Comparison of ENCODE assay signal across 12 mouse cellular contexts in the genomic region with DNA sequence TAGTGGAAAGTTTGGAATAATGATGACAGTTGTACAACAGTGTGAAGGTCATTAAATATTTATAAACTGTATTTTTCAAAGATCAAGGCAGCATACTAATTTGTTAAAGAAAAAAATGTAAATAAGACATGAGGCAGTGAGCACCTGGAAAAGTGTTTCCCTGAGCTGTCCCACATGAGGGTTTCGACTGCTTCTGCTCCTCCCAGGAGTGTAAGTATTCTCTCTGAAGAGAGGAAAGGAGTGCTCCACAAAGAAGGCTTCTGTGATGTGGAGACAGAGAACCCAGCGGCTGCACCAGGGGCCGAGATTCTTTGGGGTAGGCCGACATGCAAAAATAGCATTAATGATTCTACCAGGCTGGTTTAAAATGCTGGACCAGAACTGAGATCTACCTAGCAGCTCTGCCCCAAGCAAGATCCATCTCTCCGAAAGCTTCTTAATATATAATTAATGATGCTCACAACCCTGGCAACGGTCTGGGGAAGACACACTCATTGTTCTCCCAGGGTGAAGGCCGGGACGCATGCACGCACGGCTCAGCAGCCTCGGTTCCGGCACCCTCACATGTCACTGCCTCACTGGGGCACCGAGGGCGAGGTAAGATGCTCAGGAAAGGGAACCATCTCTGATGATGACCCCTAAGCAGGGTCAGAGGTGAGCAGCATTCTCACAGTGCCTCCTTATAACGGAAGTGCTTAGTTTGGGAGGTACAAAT.
A peak's percentile ranks its signal among the peaks of the same experiment; 100 is the strongest.
DNase-seq lines count a peak whose midpoint lies in the region; ATAC-seq and TF ChIP-seq lines count a peak whose summit lies in the region.
"Had no signal": no experiment of that assay in that cellular context is flagged by ENCODE, and none has a peak within 500 bp of the region (broad histone marks: within the 10 kb centered on the region; RNA-seq: fewer than 3 reads in every experiment).

No protein-coding gene starts in this region.

- H3K27ac ChIP-seq in hindbrain, embryonic 12.5 days, result peak overlapping the region; percentile 41
- H3K27ac ChIP-seq in hindbrain, postnatal 0 days, result no peak overlapping the region; the same call in 1 of the 2 replicates
- no peak overlapping the region; the same call in 1 of the 2 replicates for H3K27ac ChIP-seq in forebrain, embryonic 16.5 days (ENCODE audit: low read length)
- peak overlapping the region; percentile 60 for H3K27ac ChIP-seq in midbrain, embryonic 15.5 days
- H3K27ac ChIP-seq: macrophage had no signal

- TF ChIP-seq POLR2A in brain, embryonic 14.5 days (IDR thresholded peaks at IDR 0.05; ENCODE audit: borderline replicate concordance, extremely low read depth, insufficient read depth, insufficient read length, poor library complexity, severe bottlenecking), result no peak

- no peaks in the 10 kb centered on the region for H3K27me3 ChIP-seq in hindbrain, embryonic 12.5 days
- no peaks in the 10 kb centered on the region for H3K27me3 ChIP-seq in hindbrain, postnatal 0 days (ENCODE audit: insufficient read depth, low read length)
- H3K27me3 ChIP-seq in forebrain, embryonic 16.5 days (replicated peaks; ENCODE audit: control insufficient read depth, insufficient read depth, low read length), result no peaks in the 10 kb centered on the region
- H3K27me3 ChIP-seq in midbrain, embryonic 15.5 days (replicated peaks), result no peaks in the 10 kb centered on the region

- no peak overlapping the region for H3K4me2 ChIP-seq in hindbrain, embryonic 12.5 days (replicated peaks)
- no peak overlapping the region for H3K4me2 ChIP-seq in hindbrain, postnatal 0 days (ENCODE audit: low read depth, low read length)
- no peak overlapping the region for H3K4me2 ChIP-seq in forebrain, embryonic 16.5 days (ENCODE audit: low read length)
- H3K4me2 ChIP-seq in midbrain, embryonic 15.5 days, result no peak overlapping the region

- no peak for ATAC-seq in hindbrain, embryonic 12.5 days (ENCODE audit: low FRiP score)
- ATAC-seq in hindbrain, postnatal 0 days, result no peak
- ATAC-seq in forebrain, embryonic 16.5 days, result 0 out of 2 replicates have a peak, but pooled peaks have one; percentile 9
- peak; percentile 59 for ATAC-seq in midbrain, embryonic 15.5 days (replicated peaks)

- H3K4me3 ChIP-seq in hindbrain, embryonic 12.5 days, result no peak overlapping the region
- no peak overlapping the region for H3K4me3 ChIP-seq in hindbrain, postnatal 0 days (ENCODE audit: low read length)
- no peak overlapping the region for H3K4me3 ChIP-seq in forebrain, embryonic 16.5 days (replicated peaks; ENCODE audit: low read length)
- no peak overlapping the region for H3K4me3 ChIP-seq in midbrain, embryonic 15.5 days

- H3K36me3 ChIP-seq in hindbrain, embryonic 12.5 days, result peaks cover 19% of the 10 kb centered on the region
- H3K36me3 ChIP-seq in hindbrain, postnatal 0 days (ENCODE audit: insufficient read depth, low read length), result 0 out of 2 replicates have a peak, but pooled peaks cover 8% of the 10 kb centered on the region
- no peaks in the 10 kb centered on the region for H3K36me3 ChIP-seq in forebrain, embryonic 16.5 days (ENCODE audit: control insufficient read depth, insufficient read depth)
- peaks cover 3% of the 10 kb centered on the region; the same call in 1 of the 2 replicates for H3K36me3 ChIP-seq in midbrain, embryonic 15.5 days (replicated peaks)

- no peaks in the 10 kb centered on the region for H3K9me3 ChIP-seq in hindbrain, embryonic 12.5 days (replicated peaks)
- H3K9me3 ChIP-seq in hindbrain, postnatal 0 days (ENCODE audit: low read length), result no peaks in the 10 kb centered on the region
- H3K9me3 ChIP-seq in forebrain, embryonic 16.5 days (ENCODE audit: control insufficient read depth, low read length), result no peaks in the 10 kb centered on the region
- H3K9me3 ChIP-seq in midbrain, embryonic 15.5 days, result no peaks in the 10 kb centered on the region

- WGBS in hindbrain, embryonic 12.5 days, result 72% methylated on average over 15 of the region's 15 CpGs
- 63% methylated on average over 15 of the region's 15 CpGs for WGBS in hindbrain, postnatal 0 days
- WGBS in forebrain, embryonic 16.5 days, result 63% methylated on average over 15 of the region's 15 CpGs
- WGBS in midbrain, embryonic 15.5 days, result 65% methylated on average over 15 of the region's 15 CpGs

- TF ChIP-seq CTCF in hindbrain, postnatal 0 days (IDR thresholded peaks at IDR 0.05; ENCODE audit: low read depth), result no peak
- no peak for TF ChIP-seq CTCF in brain, embryonic 14.5 days (IDR thresholded peaks at IDR 0.05; ENCODE audit: borderline replicate concordance, extremely low read depth, insufficient read depth, insufficient read length)

- peaks cover 15% of the 10 kb centered on the region for H3K4me1 ChIP-seq in hindbrain, embryonic 12.5 days
- H3K4me1 ChIP-seq in hindbrain, postnatal 0 days (ENCODE audit: insufficient read depth, low read length), result peaks cover under 1% of the 10 kb centered on the region; the same call in 1 of the 2 replicates
- H3K4me1 ChIP-seq in forebrain, embryonic 16.5 days (replicated peaks; ENCODE audit: control insufficient read depth, insufficient read depth, low read length), result peaks cover 17% of the 10 kb centered on the region
- H3K4me1 ChIP-seq in midbrain, embryonic 15.5 days, result peaks cover 18% of the 10 kb centered on the region

- DNase-seq in hindbrain, postnatal 0 days (ENCODE audit: low spot score), result no peak
- peak; percentile 15 for DNase-seq in brain, embryonic 14.5 days (ENCODE audit: low read depth)
- no peak for DNase-seq in adrenal gland, adult (ENCODE audit: inconsistent age in 2 of 2, low spot score in 1 of 2)
- no peak for DNase-seq in gastrocnemius, adult 18-20 months (ENCODE audit: low spot score)
- DNase-seq in heart, adult 8-10 months (ENCODE audit: low spot score), result no peak
- DNase-seq: lung, adult 18-20 months; right cerebral cortex, postnatal 4 days; thymus, adult 18-20 months had no signal

- H3K9ac ChIP-seq in hindbrain, embryonic 12.5 days, result no peak overlapping the region
- no peak overlapping the region for H3K9ac ChIP-seq in hindbrain, postnatal 0 days (replicated peaks; ENCODE audit: low read length)
- H3K9ac ChIP-seq in forebrain, embryonic 16.5 days (replicated peaks; ENCODE audit: low read depth, low read length), result no peak overlapping the region
- H3K9ac ChIP-seq in midbrain, embryonic 15.5 days, result no peak overlapping the region

Comparison
In these comparisons a context has a peak if more than half of its experiments do, and no peak if none do; other contexts are left out.
1. H3K27ac ChIP-seq: peak in hindbrain, embryonic 12.5 days (single experiment) and midbrain, embryonic 15.5 days (single experiment); none in hindbrain, postnatal 0 days (single experiment) and forebrain, embryonic 16.5 days (single experiment).
2. ATAC-seq: peak in forebrain, embryonic 16.5 days (single experiment) and midbrain, embryonic 15.5 days (single experiment); none in hindbrain, embryonic 12.5 days (single experiment) and hindbrain, postnatal 0 days (single experiment).